Mouse (Mus musculus) intestine, embryonic 14.5 days (tissue): ENCODE measurements around the gene Tfap2c. TPM values are rescaled to one million over a fixed set of nuclear protein-coding genes. Genes with fewer than 3 reads are reported as not detected.

Experiments
- ATAC-seq: fragments of 200-750 bp; cut with Nextera tagmentation; replicated peaks from 2 replicates; pipeline ENCODE4 v1.8.0; 2017; ENCODE audit warnings: low read depth, moderate number of reproducible peaks, moderate TSS enrichment, moderate library complexity; ENCODE audit not compliant: low FRiP score, low TSS enrichment
- DNase-seq: peaks from one replicate; pipeline ENCODE4 v3.0.0-alpha.2; 2018; ENCODE audit warnings: low spot score
- H3K27ac ChIP-seq: fragments of 300-500 bp; sonication (generic); 2 replicates; pipeline ENCODE4 v1.5.1; 2014; ENCODE audit warnings: low read depth, mild to moderate bottlenecking, control low read depth
- H3K27me3 ChIP-seq: fragments of 300-500 bp; sonication (generic); replicated peaks from 2 replicates; pipeline ENCODE4 v1.6.1; 2014; ENCODE audit warnings: low read length, control low read depth; ENCODE audit not compliant: control insufficient read depth, insufficient read depth
- H3K36me3 ChIP-seq: fragments of 300-500 bp; sonication (generic); 2 replicates; pipeline ENCODE4 v1.6.1; 2014; ENCODE audit warnings: low read length, control low read depth; ENCODE audit not compliant: control insufficient read depth, insufficient read depth
- H3K4me1 ChIP-seq: fragments of 300-500 bp; sonication (generic); replicated peaks from 2 replicates; pipeline ENCODE4 v1.6.1; 2014; ENCODE audit warnings: low read length, control low read depth, mixed read lengths; ENCODE audit not compliant: control insufficient read depth, insufficient read depth
- H3K4me2 ChIP-seq: fragments of 300-500 bp; sonication (generic); 2 replicates; pipeline ENCODE4 v1.6.1; 2014; ENCODE audit warnings: low read length
- H3K4me3 ChIP-seq: fragments of 300-500 bp; sonication (generic); 2 replicates; pipeline ENCODE4 v1.5.1; 2014; ENCODE audit warnings: low read depth, low read length, control low read depth, mixed read lengths
- H3K9ac ChIP-seq: fragments of 300-500 bp; sonication (generic); 2 replicates; pipeline ENCODE4 v1.6.1; 2014; ENCODE audit warnings: mild to moderate bottlenecking, low read length
- H3K9me3 ChIP-seq: fragments of 300-500 bp; sonication (generic); 2 replicates; pipeline ENCODE4 v1.6.1; 2016; ENCODE audit warnings: low read length, control low read depth; ENCODE audit not compliant: control insufficient read depth
- WGBS: fragments of 180-500 bp; shearing (Covaris S2); extraction: QIAGEN DNeasy Blood & Tissue Kit; methylation state at CpG from one replicate; pipeline ENCODE4 v1.1.7; 2014; 5-methylcytosine and 5-hydroxymethylcytosine counted together
- polyA plus RNA-seq: library from polyadenylated mRNA; unstranded; fragments of >200 nt; fragmentation: Nextera tagmentation; extraction: Ambion mirVana; gene quantifications from 2 replicates; pipeline ENCODE4 v1.2.1, GENCODE M21; 2014

The Tfap2c gene
- polyA plus RNA-seq, 1 experiment from 2014 or later, result 0.09 TPM

- Histone ChIP-seq H3K9me3 (no peaks in the 10 kb centered on the region), H3K4me3 (0 out of 2 replicates have a peak overlapping the region, but pooled peaks have one; percentile 0), H3K4me2 (peak overlapping the region; percentile 7; the same call in 1 of the 2 replicates), H3K27me3 (peaks cover 99% of the 10 kb centered on the region), H3K27ac (no peak overlapping the region), H3K4me1 (peaks cover 11% of the 10 kb centered on the region), H3K9ac (no peak overlapping the region), H3K36me3 (no peaks in the 10 kb centered on the region)
- 4% methylated on average over 27 of the region's 27 CpGs for WGBS
- DNase-seq (peak; percentile 70), ATAC-seq (no peak)
These were observed 1.4 kb upstream of the Tfap2c start for GRCm38 (mm10) chr2:172547807-172548586.

- no peak overlapping the region for H3K9ac ChIP-seq
- DNase-seq (peak; percentile 77), ATAC-seq (no peak)
- peaks cover 11% of the 10 kb centered on the region for H3K4me1 ChIP-seq
- peaks cover 100% of the 10 kb centered on the region for H3K27me3 ChIP-seq
- H3K36me3 ChIP-seq, result no peaks in the 10 kb centered on the region
- peak overlapping the region; percentile 29 for H3K4me3 ChIP-seq
- 1% methylated on average over 27 of the region's 27 CpGs for WGBS
- H3K4me2 ChIP-seq, result peak overlapping the region; percentile 57
- H3K27ac ChIP-seq, result no peak overlapping the region
- H3K9me3 ChIP-seq, result no peaks in the 10 kb centered on the region
These were observed 629 bp upstream of the Tfap2c start for GRCm38 (mm10) chr2:172548672-172549255.

GRCm38 (mm10) chr2:172550364-172551080 lies 1.1 kb downstream of the Tfap2c start:
- peaks cover 92% of the 10 kb centered on the region for H3K27me3 ChIP-seq
- no peak overlapping the region for H3K27ac ChIP-seq
- peaks cover 11% of the 10 kb centered on the region for H3K4me1 ChIP-seq
- peak; percentile 38; the same call in 1 of the 2 replicates for ATAC-seq
- H3K9ac ChIP-seq, result no peak overlapping the region
- H3K4me2 ChIP-seq, result peak overlapping the region; percentile 57
- H3K9me3 ChIP-seq, result no peaks in the 10 kb centered on the region
- under 1% methylated on average over 50 of the region's 62 CpGs for WGBS
- H3K36me3 ChIP-seq, result no peaks in the 10 kb centered on the region
- DNase-seq, result peak; percentile 91
- H3K4me3 ChIP-seq, result peak overlapping the region; percentile 29

- peak; percentile 85 for DNase-seq
- no peak overlapping the region for H3K27ac ChIP-seq
- peaks cover 11% of the 10 kb centered on the region for H3K4me1 ChIP-seq
- no peak overlapping the region for H3K9ac ChIP-seq
- no peaks in the 10 kb centered on the region for H3K36me3 ChIP-seq
- H3K27me3 ChIP-seq, result peaks cover 86% of the 10 kb centered on the region
- under 1% methylated on average over 57 of the region's 57 CpGs for WGBS
- peak overlapping the region; percentile 57 for H3K4me2 ChIP-seq
- H3K4me3 ChIP-seq, result peak overlapping the region; percentile 29
- ATAC-seq, result no peak
- H3K9me3 ChIP-seq, result no peaks in the 10 kb centered on the region
These were observed 1.8 kb downstream of the Tfap2c start for GRCm38 (mm10) chr2:172551081-172551720.

GRCm38 (mm10) chr2:172551872-172552271 lies 2.5 kb downstream of the Tfap2c start:
- DNase-seq (peak; percentile 69), ATAC-seq (no peak)
- WGBS, result 4% methylated on average over 13 of the region's 14 CpGs
- peak overlapping the region; percentile 57; the same call in 1 of the 2 replicates for H3K4me2 ChIP-seq
- peaks cover 11% of the 10 kb centered on the region for H3K4me1 ChIP-seq
- H3K4me3 ChIP-seq, result peak overlapping the region; percentile 29; the same call in 1 of the 2 replicates
- H3K9ac ChIP-seq, result no peak overlapping the region
- no peak overlapping the region for H3K27ac ChIP-seq
- peaks cover 79% of the 10 kb centered on the region for H3K27me3 ChIP-seq
- H3K36me3 ChIP-seq, result no peaks in the 10 kb centered on the region
- no peaks in the 10 kb centered on the region for H3K9me3 ChIP-seq

GRCm38 (mm10) chr2:172552666-172553065 lies 3.3 kb downstream of the Tfap2c start:
- Histone ChIP-seq H3K4me3 (no peak overlapping the region), H3K27me3 (peaks cover 71% of the 10 kb centered on the region), H3K9me3 (no peaks in the 10 kb centered on the region), H3K9ac (no peak overlapping the region), H3K4me2 (no peak overlapping the region), H3K36me3 (no peaks in the 10 kb centered on the region), H3K27ac (no peak overlapping the region), H3K4me1 (peaks cover 11% of the 10 kb centered on the region)
- DNase-seq, result no peak
- no peak for ATAC-seq
- WGBS, result 6% methylated on average over 6 of the region's 6 CpGs

GRCm38 (mm10) chr2:172554211-172554610 lies 4.8 kb downstream of the Tfap2c start:
- Histone ChIP-seq H3K4me1 (peaks cover 11% of the 10 kb centered on the region), H3K27ac (no peak overlapping the region), H3K4me3 (no peak overlapping the region), H3K27me3 (peaks cover 66% of the 10 kb centered on the region), H3K9me3 (no peaks in the 10 kb centered on the region), H3K9ac (no peak overlapping the region), H3K4me2 (no peak overlapping the region), H3K36me3 (no peaks in the 10 kb centered on the region)
- DNase-seq, result no peak
- WGBS, result 78% methylated on average over 9 of the region's 9 CpGs
- ATAC-seq, result no peak
